ENCODE assay signal across 9 mouse cellular contexts in genomic region chr2:124616746-124617145, GRCm38 (mm10).
DNase-seq lines count a peak whose midpoint lies in the region; ATAC-seq and TF ChIP-seq lines count a peak whose summit lies in the region.
"Had no signal": no experiment of that assay in that cellular context is flagged by ENCODE, and none has a peak within 500 bp of the region (broad histone marks: within the 10 kb centered on the region; RNA-seq: fewer than 3 reads in every experiment).

No protein-coding gene starts in this region.

- peak; percentile 35; the same call in 1 of the 2 replicates for ATAC-seq in liver, embryonic 16.5 days (ENCODE audit: low read depth)
- no peak for ATAC-seq in heart, embryonic 13.5 days (ENCODE audit: extremely low read depth, insufficient number of reproducible peaks, low FRiP score, low TSS enrichment)
- peak; percentile 63 for ATAC-seq in lung, postnatal 0 days
- ATAC-seq: inflammation-experienced regulatory T-cells, adult 6 months had no signal

- no peaks in the 10 kb centered on the region for H3K27me3 ChIP-seq in heart, embryonic 10.5 days (ENCODE audit: insufficient read depth, poor library complexity, severe bottlenecking)
- H3K27me3 ChIP-seq in liver, embryonic 16.5 days (ENCODE audit: control insufficient read depth, insufficient read depth, low read depth, low read length), result no peaks in the 10 kb centered on the region
- no peaks in the 10 kb centered on the region for H3K27me3 ChIP-seq in heart, embryonic 13.5 days (replicated peaks)
- no peaks in the 10 kb centered on the region for H3K27me3 ChIP-seq in lung, postnatal 0 days (replicated peaks; ENCODE audit: insufficient read depth, low read length)

- H3K4me3 ChIP-seq in heart, embryonic 10.5 days, result no peak overlapping the region
- H3K4me3 ChIP-seq in liver, embryonic 16.5 days (ENCODE audit: low read depth, low read length), result no peak overlapping the region
- H3K4me3 ChIP-seq in heart, embryonic 13.5 days, result 0 out of 2 replicates have a peak overlapping the region, but pooled peaks have one; percentile 30
- no peak overlapping the region for H3K4me3 ChIP-seq in lung, postnatal 0 days (ENCODE audit: low read depth, low read length)
- H3K4me3 ChIP-seq: limb, embryonic 15.5 days had no signal

- peak overlapping the region; percentile 76; the same call in 1 of the 2 replicates for H3K27ac ChIP-seq in heart, embryonic 10.5 days
- no peak overlapping the region for H3K27ac ChIP-seq in liver, embryonic 16.5 days (ENCODE audit: low read length)
- H3K27ac ChIP-seq in heart, embryonic 13.5 days (replicated peaks), result peak overlapping the region; percentile 89
- no peak overlapping the region for H3K27ac ChIP-seq in lung, postnatal 0 days (ENCODE audit: low read length)
- H3K27ac ChIP-seq: limb, embryonic 15.5 days had no signal

- H3K9me3 ChIP-seq in heart, embryonic 10.5 days, result no peaks in the 10 kb centered on the region
- H3K9me3 ChIP-seq in liver, embryonic 16.5 days (replicated peaks; ENCODE audit: control insufficient read depth, low read length), result no peaks in the 10 kb centered on the region
- no peaks in the 10 kb centered on the region for H3K9me3 ChIP-seq in heart, embryonic 13.5 days
- no peaks in the 10 kb centered on the region for H3K9me3 ChIP-seq in lung, postnatal 0 days (ENCODE audit: low read length)
- H3K9me3 ChIP-seq: limb, embryonic 15.5 days had no signal

- DNase-seq in heart, embryonic 10.5 days (ENCODE audit: low spot score), result no peak
- DNase-seq in heart, postnatal 36 days, result no peak
- DNase-seq in liver, result no peak
- peak; percentile 69 for DNase-seq in lung, postnatal 0 days (ENCODE audit: low spot score)
- no peak for DNase-seq in spleen, postnatal 36 days (ENCODE audit: low spot score in 2 of 2)

- no peak overlapping the region for H3K4me2 ChIP-seq in liver, embryonic 16.5 days (ENCODE audit: low read depth, low read length)
- H3K4me2 ChIP-seq in heart, embryonic 13.5 days, result peak overlapping the region; percentile 78
- 0 out of 2 replicates have a peak overlapping the region, but pooled peaks have one; percentile 5 for H3K4me2 ChIP-seq in lung, postnatal 0 days (replicated peaks; ENCODE audit: low read depth, low read length)
- H3K4me2 ChIP-seq: limb, embryonic 15.5 days had no signal

- no peaks in the 10 kb centered on the region for H3K36me3 ChIP-seq in heart, embryonic 10.5 days
- H3K36me3 ChIP-seq in liver, embryonic 16.5 days (ENCODE audit: control insufficient read depth, insufficient read depth), result no peaks in the 10 kb centered on the region
- H3K36me3 ChIP-seq in heart, embryonic 13.5 days, result no peaks in the 10 kb centered on the region
- no peaks in the 10 kb centered on the region for H3K36me3 ChIP-seq in lung, postnatal 0 days (ENCODE audit: insufficient read depth, low read length)
- H3K36me3 ChIP-seq: limb, embryonic 15.5 days had no signal

- 53% methylated on average over 4 of the region's 4 CpGs for WGBS in heart, embryonic 10.5 days
- 42% methylated on average over 4 of the region's 4 CpGs for WGBS in liver, embryonic 16.5 days (ENCODE audit: insufficient replicate concordance)
- WGBS in heart, embryonic 13.5 days, result 25% methylated on average over 4 of the region's 4 CpGs
- WGBS in lung, postnatal 0 days, result 47% methylated on average over 4 of the region's 4 CpGs

- intact Hi-C loops in heart, postnatal 36 days (cut with DNase I), result loop anchor here (2.0 kb wide), 2 partner anchors 22 to 232 kb away; no protein-coding TSS in a partner anchor

- TF ChIP-seq CTCF in lung, postnatal 0 days (IDR thresholded peaks at IDR 0.05), result peak; percentile 16; the same call in 1 of the 2 replicates

- TF ChIP-seq EP300 in lung, postnatal 0 days (IDR thresholded peaks at IDR 0.05), result 0 out of 2 replicates have a peak, but pooled peaks have one; percentile 40

- H3K4me1 ChIP-seq in heart, embryonic 10.5 days, result peaks cover 87% of the 10 kb centered on the region
- no peaks in the 10 kb centered on the region for H3K4me1 ChIP-seq in liver, embryonic 16.5 days (ENCODE audit: control insufficient read depth, low read depth, low read length)
- H3K4me1 ChIP-seq in heart, embryonic 13.5 days, result peaks cover 99% of the 10 kb centered on the region
- H3K4me1 ChIP-seq in lung, postnatal 0 days (ENCODE audit: insufficient read depth, low read depth, low read length), result peaks cover 11% of the 10 kb centered on the region; the same call in 1 of the 2 replicates

- H3K9ac ChIP-seq in liver, embryonic 16.5 days (ENCODE audit: low read depth, low read length), result no peak overlapping the region
- H3K9ac ChIP-seq in heart, embryonic 13.5 days, result peak overlapping the region; percentile 72
- no peak overlapping the region for H3K9ac ChIP-seq in lung, postnatal 0 days (replicated peaks; ENCODE audit: low read depth)
- H3K9ac ChIP-seq: limb, embryonic 15.5 days had no signal

Comparison
In these comparisons a context has a peak if more than half of its experiments do, and no peak if none do; other contexts are left out.
1. H3K27ac ChIP-seq: peak in heart, embryonic 10.5 days (single experiment) and heart, embryonic 13.5 days (single experiment); none in liver, embryonic 16.5 days (single experiment) and lung, postnatal 0 days (single experiment).